Mouse (Mus musculus) adrenal gland, adult 10 weeks (tissue): ENCODE data around the gene Kcnj16. TPM values are rescaled to one million over a fixed set of nuclear protein-coding genes. Genes with fewer than 3 reads are reported as not detected.

Experiments used
- polyA plus RNA-seq: library from polyadenylated mRNA; stranded (reverse); fragments of 350-450 nt; fragmentation: Illumina TruSeq; extraction: RNeasy Lipid Tissue Mini Kit (QIAGEN cat#74804); gene quantifications from one replicate; pipeline ENCODE4 v1.2.3, GENCODE M21; 2014; ENCODE audit warnings: low read depth, low replicate concordance

The Kcnj16 gene
- not detected for polyA plus RNA-seq

DNA sequence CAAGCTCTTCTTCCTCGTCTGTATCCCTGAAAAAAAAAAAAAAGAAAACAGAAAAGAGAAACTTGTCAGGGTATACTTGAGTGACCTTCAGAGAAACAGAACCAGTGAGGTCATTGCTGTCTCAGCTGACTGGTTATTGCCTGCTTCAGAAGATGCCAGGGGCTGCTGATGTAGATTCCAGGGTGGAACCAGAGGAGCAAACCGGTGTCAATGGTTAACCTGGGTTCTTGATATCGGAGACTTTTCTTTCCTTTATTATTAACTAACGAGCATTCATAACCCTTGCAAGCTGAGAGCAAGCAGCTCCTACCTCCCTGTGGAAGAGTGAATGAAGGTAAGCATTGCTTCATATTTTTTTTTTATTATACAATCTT, at the start of gene Kcnj16:
Gene Kcnj16, plus strand, starts transcription at position 272 of the 374 bp plus-strand sequence.

DNA sequence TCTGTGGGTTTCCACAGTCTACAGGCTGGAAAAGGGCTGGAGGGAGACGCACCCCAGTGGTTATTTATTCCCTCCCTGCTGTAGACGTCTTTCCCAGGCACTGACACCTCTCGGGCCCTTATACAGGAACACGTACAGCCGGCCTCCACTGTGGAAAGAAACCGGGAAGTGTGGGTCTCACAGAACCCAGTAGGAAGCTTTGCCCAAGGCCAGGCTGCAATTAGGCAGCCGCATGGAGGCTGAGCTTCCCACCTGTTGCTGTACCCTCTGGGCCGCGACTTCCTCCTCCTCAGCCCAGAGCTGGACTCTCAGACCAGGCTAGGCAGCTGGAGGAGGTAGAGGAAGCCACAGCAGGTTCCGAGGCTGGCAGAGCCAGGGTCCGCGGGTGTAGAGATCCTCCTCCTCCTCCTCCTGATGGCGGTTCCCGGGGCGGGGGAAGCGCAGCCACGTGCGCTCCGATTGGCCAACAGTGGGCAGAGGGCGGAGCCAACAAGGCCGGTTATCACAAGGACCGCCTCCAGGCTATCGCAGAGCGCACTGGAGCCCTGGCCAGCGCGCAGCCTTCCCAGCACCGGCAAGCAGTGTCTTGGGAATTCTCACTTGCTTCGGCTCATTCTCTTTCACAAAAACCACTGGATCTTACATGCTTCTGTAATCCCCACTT, 97.9 kb downstream of the Kcnj16 start, which contains the start of gene Kcnj2:
Gene Kcnj2, plus strand, starts transcription at position 530 of the 664 bp plus-strand sequence.

Other genes with a start within 250 kb of the Kcnj16 start
- 15.1 TPM for gene Kcnj2, start 98.1 kb downstream of the Kcnj16 start, polyA plus RNA-seq